ENCODE assay signal across 19 mouse cellular contexts in genomic region chr7:66184026-66184425, GRCm38 (mm10).
"Had no signal": no experiment of that assay in that cellular context is flagged by ENCODE, and none has a peak within 500 bp of the region (broad histone marks: within the 10 kb centered on the region; RNA-seq: fewer than 3 reads in every experiment).

No protein-coding gene starts in this region.

- H3K27me3 ChIP-seq: intestine, embryonic 15.5 days; kidney, embryonic 15.5 days; limb, embryonic 12.5 days; limb, embryonic 15.5 days; midbrain, embryonic 12.5 days; midbrain, embryonic 15.5 days; neural tube, embryonic 13.5 days had no signal

- H3K27ac ChIP-seq: intestine, embryonic 15.5 days; kidney, embryonic 15.5 days; left cerebral cortex, adult 2 months; limb, embryonic 15.5 days; liver, embryonic 14.5 days; midbrain, embryonic 12.5 days; midbrain, embryonic 15.5 days; neural tube, embryonic 13.5 days; stomach, postnatal 0 days had no signal

- ATAC-seq: intestine, embryonic 15.5 days; midbrain, embryonic 15.5 days had no signal

- H3K4me1 ChIP-seq: intestine, embryonic 15.5 days; midbrain, embryonic 12.5 days had no signal

- H3K4me2 ChIP-seq: intestine, embryonic 15.5 days; kidney, embryonic 15.5 days; limb, embryonic 12.5 days; limb, embryonic 15.5 days; midbrain, embryonic 12.5 days; midbrain, embryonic 15.5 days; neural tube, embryonic 13.5 days had no signal

- H3K9ac ChIP-seq: intestine, embryonic 15.5 days; kidney, embryonic 15.5 days; limb, embryonic 12.5 days; limb, embryonic 15.5 days; liver, embryonic 14.5 days; midbrain, embryonic 12.5 days; midbrain, embryonic 15.5 days; neural tube, embryonic 13.5 days had no signal

- DNase-seq: kidney, adult 11 months; kidney, adult 8-10 months; kidney, postnatal 10 days; kidney, postnatal 36 days; layer of hippocampus, postnatal 36 days; lung, postnatal 4 days; thymus, adult 2 months; thymus, postnatal 14 days had no signal

- H3K9me3 ChIP-seq: intestine, embryonic 15.5 days; kidney, embryonic 15.5 days; limb, embryonic 12.5 days; limb, embryonic 15.5 days; midbrain, embryonic 12.5 days; midbrain, embryonic 15.5 days; neural tube, embryonic 13.5 days had no signal

- H3K36me3 ChIP-seq: intestine, embryonic 15.5 days; kidney, embryonic 15.5 days; limb, embryonic 12.5 days; limb, embryonic 15.5 days; midbrain, embryonic 12.5 days; midbrain, embryonic 15.5 days; neural tube, embryonic 13.5 days had no signal

- H3K4me3 ChIP-seq: intestine, embryonic 15.5 days; kidney, embryonic 15.5 days; left cerebral cortex, adult 2 months; limb, embryonic 12.5 days; limb, embryonic 15.5 days; midbrain, embryonic 12.5 days; midbrain, embryonic 15.5 days; myocyte; neural tube, embryonic 13.5 days had no signal
